Mouse (Mus musculus): ENCODE data around the gene Calcb. TPM values are rescaled to one million over a fixed set of nuclear protein-coding genes. Genes with fewer than 3 reads are reported as not detected.
A peak's percentile ranks its signal among the peaks of the same experiment; 100 is the strongest.

Gene Calcb
- polyA plus RNA-seq, 1 experiment from 2014 or later, result 0.36 TPM

DNA sequence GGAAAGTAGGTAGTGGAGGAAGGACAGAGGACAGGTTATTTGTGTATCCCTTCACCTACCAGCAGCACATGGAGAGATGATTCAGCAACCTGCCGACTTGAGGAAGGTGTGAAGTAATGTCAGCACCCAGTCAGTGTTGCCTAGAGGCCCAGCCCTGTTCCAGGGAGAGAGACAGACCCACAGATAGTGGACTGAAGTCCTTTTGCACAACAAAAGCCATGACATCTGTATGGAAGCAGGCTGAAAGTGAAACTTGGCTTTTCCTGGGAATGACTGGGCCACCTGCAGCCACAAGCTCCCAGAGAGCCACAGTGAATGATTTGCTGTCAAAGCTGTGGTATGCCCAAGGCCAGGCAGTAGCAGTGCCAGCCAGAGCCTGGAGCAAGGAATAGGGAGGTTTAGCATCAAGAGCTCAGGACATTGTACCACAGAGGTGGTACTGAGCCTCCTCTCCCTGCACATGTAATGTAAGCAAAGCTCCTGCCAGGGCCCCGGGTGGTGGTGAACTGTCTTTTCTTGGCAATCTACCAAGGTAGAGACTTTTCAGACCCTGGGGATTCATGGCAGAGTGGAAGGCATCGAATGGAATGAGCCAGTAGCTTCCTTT lies 26.3 kb downstream of the Calcb start:
- H3K9ac ChIP-seq (ENCODE audit: low read length), result no peak overlapping the region
- 36% methylated on average over 3 of the region's 3 CpGs for WGBS
- no peaks in the 10 kb centered on the region for H3K9me3 ChIP-seq (ENCODE audit: control insufficient read depth, low read length)
- ATAC-seq (ENCODE audit: low read depth), result peak; percentile 29; the same call in 1 of the 2 replicates
- H3K4me3 ChIP-seq (ENCODE audit: low read length), result no peak overlapping the region
- no peaks in the 10 kb centered on the region; the same call in none of the 2 replicates for H3K27me3 ChIP-seq (ENCODE audit: control insufficient read depth, insufficient read depth, low read depth, low read length)
- H3K27ac ChIP-seq (ENCODE audit: low read length), result no peak overlapping the region
- H3K36me3 ChIP-seq (ENCODE audit: control insufficient read depth, insufficient read depth, low read length), result no peaks in the 10 kb centered on the region
- H3K4me1 ChIP-seq (replicated peaks; ENCODE audit: control insufficient read depth, insufficient read depth, low read length), result peaks cover 4% of the 10 kb centered on the region
- no peak overlapping the region; the same call in 1 of the 2 replicates for H3K4me2 ChIP-seq (ENCODE audit: low read depth, low read length)

- Histone ChIP-seq H3K4me3 (ENCODE audit: low read length) (peak overlapping the region; percentile 41), H3K9ac (ENCODE audit: low read length) (peak overlapping the region; percentile 57), H3K9me3 (ENCODE audit: control insufficient read depth, low read length) (no peaks in the 10 kb centered on the region), H3K4me2 (ENCODE audit: low read depth, low read length) (peak overlapping the region; percentile 63), H3K27ac (ENCODE audit: low read length) (no peak overlapping the region), H3K36me3 (ENCODE audit: control insufficient read depth, insufficient read depth, low read length) (no peaks in the 10 kb centered on the region), H3K27me3 (ENCODE audit: control insufficient read depth, insufficient read depth, low read depth, low read length) (no peaks in the 10 kb centered on the region; the same call in none of the 2 replicates), H3K4me1 (replicated peaks; ENCODE audit: control insufficient read depth, insufficient read depth, low read length) (peaks cover 4% of the 10 kb centered on the region)
- 5% methylated on average over 34 of the region's 34 CpGs for WGBS
- peak; percentile 59 for ATAC-seq (ENCODE audit: low read depth)
These were observed 27.2 kb downstream of the Calcb start for GRCm38 (mm10) chr7:114745481-114746271.

DNA sequence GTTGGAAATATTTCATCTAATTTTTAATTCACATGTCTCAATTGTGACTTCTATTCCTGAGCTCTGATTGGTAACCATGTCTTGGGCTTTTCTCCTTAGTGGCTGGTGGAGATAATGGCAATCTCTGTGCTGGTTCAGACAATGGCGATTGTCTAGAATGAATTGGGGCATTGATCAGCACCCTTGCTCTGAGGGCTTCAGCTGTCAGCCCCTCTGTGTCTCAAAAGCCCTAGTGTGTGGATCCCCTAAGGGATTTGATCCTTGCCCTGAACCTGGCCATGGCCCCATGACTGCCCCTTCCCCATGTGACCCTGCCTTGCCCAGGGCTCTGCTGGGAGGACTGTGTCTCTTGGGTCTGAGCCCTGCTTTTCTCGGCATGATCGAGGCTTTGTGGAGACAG lies 29.2 kb downstream of the Calcb start:
- Histone ChIP-seq H3K9ac (ENCODE audit: low read length) (no peak overlapping the region), H3K36me3 (ENCODE audit: control insufficient read depth, insufficient read depth, low read length) (no peaks in the 10 kb centered on the region), H3K4me2 (ENCODE audit: low read depth, low read length) (no peak overlapping the region), H3K4me1 (replicated peaks; ENCODE audit: control insufficient read depth, insufficient read depth, low read length) (peaks cover 4% of the 10 kb centered on the region), H3K27me3 (ENCODE audit: control insufficient read depth, insufficient read depth, low read depth, low read length) (no peaks in the 10 kb centered on the region; the same call in none of the 2 replicates), H3K27ac (ENCODE audit: low read length) (no peak overlapping the region), H3K9me3 (ENCODE audit: control insufficient read depth, low read length) (no peaks in the 10 kb centered on the region), H3K4me3 (ENCODE audit: low read length) (no peak overlapping the region)
- WGBS, result 79% methylated on average over 3 of the region's 3 CpGs
- ATAC-seq (ENCODE audit: low read depth), result no peak

- no peak for ATAC-seq (ENCODE audit: low read depth)
- Histone ChIP-seq H3K4me3 (ENCODE audit: low read length) (no peak overlapping the region), H3K4me1 (replicated peaks; ENCODE audit: control insufficient read depth, insufficient read depth, low read length) (peaks cover 4% of the 10 kb centered on the region), H3K9ac (ENCODE audit: low read length) (no peak overlapping the region), H3K9me3 (ENCODE audit: control insufficient read depth, low read length) (no peaks in the 10 kb centered on the region), H3K27ac (ENCODE audit: low read length) (no peak overlapping the region), H3K4me2 (ENCODE audit: low read depth, low read length) (no peak overlapping the region), H3K36me3 (ENCODE audit: control insufficient read depth, insufficient read depth, low read length) (no peaks in the 10 kb centered on the region), H3K27me3 (ENCODE audit: control insufficient read depth, insufficient read depth, low read depth, low read length) (no peaks in the 10 kb centered on the region; the same call in none of the 2 replicates)
- 66% methylated on average over 4 of the region's 4 CpGs for WGBS
These were observed 29.8 kb downstream of the Calcb start for GRCm38 (mm10) chr7:114748239-114748638.

DNA sequence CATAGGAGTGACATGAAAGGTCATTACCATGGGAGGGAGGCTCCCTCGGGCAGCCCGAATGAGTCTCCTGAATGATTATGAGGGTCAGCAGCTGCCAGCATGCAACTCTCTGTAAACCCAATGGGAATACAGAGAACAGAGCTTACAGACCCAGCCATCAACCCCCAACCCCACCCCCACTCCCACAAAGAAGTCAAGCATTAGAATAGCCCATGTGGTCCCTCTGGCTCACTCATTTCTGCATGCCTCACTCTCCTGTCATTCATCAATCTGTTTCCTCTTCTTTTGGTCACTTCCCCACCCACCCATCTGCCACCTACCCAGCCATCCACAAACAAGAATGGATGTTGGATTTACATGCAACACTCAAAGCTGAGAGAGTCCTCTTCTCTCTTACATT lies 35.0 kb downstream of the Calcb start:
- ATAC-seq (ENCODE audit: low read depth), result no peak
- no peaks in the 10 kb centered on the region for H3K36me3 ChIP-seq (ENCODE audit: control insufficient read depth, insufficient read depth, low read length)
- no peak overlapping the region for H3K4me2 ChIP-seq (ENCODE audit: low read depth, low read length)
- WGBS, result 74% methylated on average over 2 of the region's 2 CpGs
- no peak overlapping the region for H3K9ac ChIP-seq (ENCODE audit: low read length)
- no peak overlapping the region for H3K27ac ChIP-seq (ENCODE audit: low read length)
- no peaks in the 10 kb centered on the region for H3K4me1 ChIP-seq (replicated peaks; ENCODE audit: control insufficient read depth, insufficient read depth, low read length)
- H3K4me3 ChIP-seq (ENCODE audit: low read length), result no peak overlapping the region
- H3K9me3 ChIP-seq (ENCODE audit: control insufficient read depth, low read length), result no peaks in the 10 kb centered on the region
- no peaks in the 10 kb centered on the region for H3K27me3 ChIP-seq (ENCODE audit: control insufficient read depth, insufficient read depth, low read depth, low read length)

DNA sequence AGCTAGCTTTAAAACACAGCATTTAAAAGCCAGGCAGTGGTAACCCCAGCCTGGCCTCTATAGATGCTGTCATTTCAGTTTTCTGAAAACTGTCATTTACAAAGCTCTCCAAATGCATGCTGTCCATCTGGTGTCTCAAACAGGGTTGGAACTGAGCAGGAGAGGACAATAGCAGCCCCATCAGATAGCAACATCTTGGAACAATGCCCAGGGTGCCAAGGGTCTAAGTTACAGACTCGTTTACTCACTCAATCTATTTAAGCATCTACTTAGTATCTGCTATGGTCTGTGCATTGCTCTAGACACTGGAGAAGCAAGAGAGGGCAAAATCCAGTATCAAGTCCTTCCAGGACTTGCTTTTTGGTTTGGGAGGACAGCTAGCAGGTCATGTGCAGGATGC lies 35.8 kb downstream of the Calcb start:
- Histone ChIP-seq H3K4me3 (ENCODE audit: low read length) (no peak overlapping the region), H3K27me3 (ENCODE audit: control insufficient read depth, insufficient read depth, low read depth, low read length) (no peaks in the 10 kb centered on the region), H3K9ac (ENCODE audit: low read length) (no peak overlapping the region), H3K9me3 (ENCODE audit: control insufficient read depth, low read length) (no peaks in the 10 kb centered on the region), H3K4me1 (replicated peaks; ENCODE audit: control insufficient read depth, insufficient read depth, low read length) (no peaks in the 10 kb centered on the region), H3K36me3 (ENCODE audit: control insufficient read depth, insufficient read depth, low read length) (no peaks in the 10 kb centered on the region), H3K4me2 (ENCODE audit: low read depth, low read length) (no peak overlapping the region), H3K27ac (ENCODE audit: low read length) (no peak overlapping the region)
- ATAC-seq (ENCODE audit: low read depth), result no peak
- 20% methylated on average over 1 of the region's 1 CpGs for WGBS

- no peaks in the 10 kb centered on the region for H3K36me3 ChIP-seq (ENCODE audit: control insufficient read depth, insufficient read depth, low read length)
- no peak overlapping the region for H3K4me2 ChIP-seq (ENCODE audit: low read depth, low read length)
- H3K9me3 ChIP-seq (ENCODE audit: control insufficient read depth, low read length), result no peaks in the 10 kb centered on the region
- H3K4me3 ChIP-seq (ENCODE audit: low read length), result no peak overlapping the region
- no peak for ATAC-seq (ENCODE audit: low read depth)
- no peaks in the 10 kb centered on the region for H3K27me3 ChIP-seq (ENCODE audit: control insufficient read depth, insufficient read depth, low read depth, low read length)
- H3K9ac ChIP-seq (ENCODE audit: low read length), result no peak overlapping the region
- WGBS, result 57% methylated on average over 8 of the region's 8 CpGs
- H3K27ac ChIP-seq (ENCODE audit: low read length), result no peak overlapping the region
- H3K4me1 ChIP-seq (replicated peaks; ENCODE audit: control insufficient read depth, insufficient read depth, low read length), result no peaks in the 10 kb centered on the region
These were observed 36.2 kb downstream of the Calcb start for GRCm38 (mm10) chr7:114754626-114755025.

GRCm38 (mm10) chr7:114762660-114763059 lies 44.2 kb downstream of the Calcb start:
- no peaks in the 10 kb centered on the region for H3K4me1 ChIP-seq (replicated peaks; ENCODE audit: control insufficient read depth, insufficient read depth, low read length)
- H3K4me3 ChIP-seq (ENCODE audit: low read length), result no peak overlapping the region
- no peaks in the 10 kb centered on the region for H3K27me3 ChIP-seq (ENCODE audit: control insufficient read depth, insufficient read depth, low read depth, low read length)
- WGBS, result 50% methylated on average over 2 of the region's 2 CpGs
- no peak overlapping the region for H3K9ac ChIP-seq (ENCODE audit: low read length)
- H3K27ac ChIP-seq (ENCODE audit: low read length), result no peak overlapping the region
- no peak overlapping the region for H3K4me2 ChIP-seq (ENCODE audit: low read depth, low read length)
- ATAC-seq (ENCODE audit: low read depth), result no peak
- H3K9me3 ChIP-seq (ENCODE audit: control insufficient read depth, low read length), result no peaks in the 10 kb centered on the region
- H3K36me3 ChIP-seq (ENCODE audit: control insufficient read depth, insufficient read depth, low read length), result no peaks in the 10 kb centered on the region

- ATAC-seq (ENCODE audit: low read depth), result no peak
- Histone ChIP-seq H3K9me3 (ENCODE audit: control insufficient read depth, low read length) (no peaks in the 10 kb centered on the region), H3K27me3 (ENCODE audit: control insufficient read depth, insufficient read depth, low read depth, low read length) (no peaks in the 10 kb centered on the region), H3K4me3 (ENCODE audit: low read length) (no peak overlapping the region), H3K9ac (ENCODE audit: low read length) (no peak overlapping the region), H3K27ac (ENCODE audit: low read length) (no peak overlapping the region), H3K4me2 (ENCODE audit: low read depth, low read length) (no peak overlapping the region), H3K4me1 (replicated peaks; ENCODE audit: control insufficient read depth, insufficient read depth, low read length) (no peaks in the 10 kb centered on the region), H3K36me3 (ENCODE audit: control insufficient read depth, insufficient read depth, low read length) (no peaks in the 10 kb centered on the region)
- WGBS, result 69% methylated on average over 3 of the region's 3 CpGs
These were observed 46.8 kb downstream of the Calcb start for GRCm38 (mm10) chr7:114765273-114765672.

All from lung, embryonic 16.5 days (tissue).